Mouse (Mus musculus) naive thymus-derived CD4-positive, alpha-beta T cell, adult 2 months (primary cell): ENCODE data around the gene Gm9913.

Source experiments
- DNase-seq: peaks from one replicate; pipeline ENCODE4 v3.0.0-alpha.2; 2011; ENCODE audit warnings: low read depth

Gm9913 gene

GRCm38 (mm10) chr2:125505006-125505745, at the start of gene Gm9913:
TSS of gene Gm9913 (plus strand) at chr2:125505089.
- DNase-seq: no peak

- peak; percentile 25 for DNase-seq
Observed at GRCm38 (mm10) chr2:125456059-125456789, 48.7 kb upstream of the Gm9913 start.

GRCm38 (mm10) chr2:125459087-125459486, 45.8 kb upstream of the Gm9913 start:
- no peak for DNase-seq

- DNase-seq: no peak
Observed at GRCm38 (mm10) chr2:125464036-125464435, 40.9 kb upstream of the Gm9913 start.

GRCm38 (mm10) chr2:125470553-125471295, 34.2 kb upstream of the Gm9913 start:
- DNase-seq: no peak

GRCm38 (mm10) chr2:125471721-125472120, 33.2 kb upstream of the Gm9913 start:
- no peak for DNase-seq

- DNase-seq: no peak
Observed at GRCm38 (mm10) chr2:125473228-125473627, 31.7 kb upstream of the Gm9913 start.

- DNase-seq: no peak
Observed at GRCm38 (mm10) chr2:125474690-125475089, 30.2 kb upstream of the Gm9913 start.

GRCm38 (mm10) chr2:125476231-125476630, 28.7 kb upstream of the Gm9913 start:
- no peak for DNase-seq

GRCm38 (mm10) chr2:125477367-125477766, 27.5 kb upstream of the Gm9913 start:
- no peak for DNase-seq

GRCm38 (mm10) chr2:125478705-125479104, 26.2 kb upstream of the Gm9913 start:
- DNase-seq: no peak

- no peak for DNase-seq
Observed at GRCm38 (mm10) chr2:125480057-125480456, 24.8 kb upstream of the Gm9913 start.

- DNase-seq: no peak
Observed at GRCm38 (mm10) chr2:125481116-125481515, 23.8 kb upstream of the Gm9913 start.

GRCm38 (mm10) chr2:125481531-125482317, 23.2 kb upstream of the Gm9913 start:
- no peak for DNase-seq

- DNase-seq: no peak
Observed at GRCm38 (mm10) chr2:125484164-125484563, 20.7 kb upstream of the Gm9913 start.

GRCm38 (mm10) chr2:125484910-125485309, 20.0 kb upstream of the Gm9913 start:
- no peak for DNase-seq

GRCm38 (mm10) chr2:125489979-125490378, 14.9 kb upstream of the Gm9913 start:
- DNase-seq: no peak

- DNase-seq: no peak
Observed at GRCm38 (mm10) chr2:125492050-125492900, 12.6 kb upstream of the Gm9913 start.

- no peak for DNase-seq
Observed at GRCm38 (mm10) chr2:125494291-125494690, 10.6 kb upstream of the Gm9913 start.

- DNase-seq: no peak
Observed at GRCm38 (mm10) chr2:125494831-125495812, 9.8 kb upstream of the Gm9913 start.
